Mouse (Mus musculus) liver, adult 2 months (tissue): Measurements from ENCODE around the gene Arhgef3.

Experiments used
- CTCF ChIP-seq: fragments of 200-500 bp; IDR thresholded peaks from 2 replicates; pipeline ENCODE4 v1.5.1; 2011; ENCODE audit warnings: low read depth, low read length, control low read depth
- POLR2A ChIP-seq: fragments of 200-500 bp; IDR thresholded peaks from 2 replicates; pipeline ENCODE4 v1.6.1; 2011; ENCODE audit warnings: low read length, control low read depth; ENCODE audit not compliant: insufficient read depth; ENCODE audit errors: extremely low read depth

DNA sequence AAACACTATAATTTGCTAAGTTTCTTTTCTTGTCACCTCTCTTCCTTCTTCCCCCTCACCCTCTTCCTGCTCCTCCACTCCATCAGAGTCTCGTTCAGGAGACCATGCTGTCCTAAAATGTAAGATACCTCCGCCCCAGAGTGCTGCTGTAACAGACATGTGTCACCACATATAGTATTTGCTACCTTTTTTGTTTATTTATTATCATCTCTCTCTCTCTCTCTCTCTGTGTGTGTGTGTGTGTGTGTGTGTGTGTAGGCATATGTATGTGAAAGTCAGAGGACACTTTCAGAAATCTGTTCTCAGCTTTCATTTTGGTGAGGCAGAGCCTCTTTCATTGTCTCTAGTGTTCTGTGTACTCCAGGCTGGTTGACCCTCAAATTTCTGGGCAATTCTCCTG lies 119.0 kb downstream of the Arhgef3 start:
- TF ChIP-seq CTCF (no peak), POLR2A (no peak)
